Mouse (Mus musculus) kidney, adult 8-10 months (tissue): Measurements from ENCODE around the gene Eme1.
"Not testable (repeated sequence)": the region's sequence is repeated elsewhere in the genome, so short reads cannot be mapped to it uniquely, and the experiment has no call there.

Experiments used
- DNase-seq, 2 experiments: peaks; one replicate each; pipeline ENCODE4 v3.0.0; 2022

The Eme1 gene

DNA sequence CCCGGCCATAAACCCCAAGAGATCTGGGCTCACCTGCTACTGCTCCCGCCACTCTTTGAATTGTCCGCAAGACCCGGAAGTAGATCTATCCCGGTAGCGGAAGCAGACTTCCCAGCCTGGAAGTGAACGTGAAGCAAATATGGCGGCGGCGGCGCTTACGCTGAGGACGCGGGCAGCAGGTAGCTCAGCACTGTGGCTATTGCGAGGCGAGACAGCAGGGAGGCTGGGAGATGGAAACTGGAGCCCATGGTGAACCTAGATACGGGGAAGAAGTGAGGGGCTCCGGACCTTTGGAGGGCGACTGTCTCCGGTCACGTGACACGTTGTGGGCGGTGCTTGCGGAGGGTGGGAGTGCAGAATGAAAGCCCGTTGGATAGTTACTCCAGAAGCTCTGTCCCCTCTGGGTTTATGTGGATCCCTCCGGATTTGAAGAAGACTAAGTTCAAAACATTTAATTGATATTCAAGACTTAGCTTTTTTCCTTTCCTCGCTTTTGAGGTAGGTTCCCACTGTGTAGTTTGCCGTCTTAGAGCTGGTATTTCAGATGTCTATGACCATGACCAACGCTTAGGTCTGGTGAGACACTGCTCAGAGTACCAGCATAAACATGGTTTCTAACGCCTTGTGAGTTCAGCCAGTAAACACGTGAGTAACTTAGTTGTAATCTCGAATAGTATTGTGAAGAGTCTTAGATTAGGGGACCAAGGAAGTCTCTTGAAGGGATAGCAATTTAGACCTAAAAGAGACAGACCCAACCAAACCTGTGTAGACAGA lies at the start of gene Eme1, which contains the start of gene Mrpl27:
Gene Eme1 (minus strand): TSS at position 302 of the 774 bp plus-strand sequence.
Gene Mrpl27 (plus strand): TSS at position 105 of the 774 bp plus-strand sequence.
- DNase-seq, result peak; percentile 79 to 85

- DNase-seq, result no peak
Measured at GRCm38 (mm10) chr11:94702216-94702610, 48.4 kb upstream of the Eme1 start.

DNA sequence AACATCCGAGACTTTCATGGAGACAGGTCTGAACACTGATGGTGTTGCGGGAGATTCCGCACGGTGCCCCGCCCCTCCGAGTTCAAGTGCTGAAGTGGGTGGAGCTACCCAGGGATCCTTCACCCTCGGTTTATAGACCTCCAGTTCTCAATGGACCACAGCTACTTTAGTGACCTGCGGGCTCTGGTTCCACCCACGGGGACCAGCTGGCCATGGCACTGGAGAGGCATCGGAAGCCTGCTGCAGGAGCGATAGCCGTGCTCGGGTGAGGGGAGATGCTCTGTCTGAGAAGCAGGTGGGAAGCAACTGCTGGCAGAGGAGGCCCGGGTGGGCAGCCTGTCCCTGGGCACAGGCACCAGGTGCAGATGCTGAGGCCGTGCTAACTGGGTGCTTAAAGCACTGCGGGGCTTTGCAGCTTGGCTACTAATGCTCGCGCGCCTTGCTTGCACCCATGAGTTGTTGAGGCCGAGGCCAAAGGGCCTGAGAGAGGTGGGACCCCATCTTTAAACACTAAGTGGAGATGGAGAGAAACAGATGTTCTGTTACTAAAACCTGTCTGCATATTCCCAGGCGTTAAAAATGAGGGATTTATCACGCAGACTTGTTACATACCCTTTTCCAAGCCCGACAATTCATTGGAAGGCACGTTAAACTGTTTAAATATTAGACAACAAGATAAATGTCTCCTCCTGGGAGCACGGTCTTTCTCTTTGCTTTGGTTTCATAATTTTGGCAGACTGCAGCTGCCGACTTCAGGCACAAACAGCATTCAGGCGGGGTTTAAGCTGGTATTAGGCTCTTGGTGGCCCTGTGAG lies 47.8 kb upstream of the Eme1 start:
- DNase-seq, result no peak

- no peak for DNase-seq
Measured at GRCm38 (mm10) chr11:94699399-94699798, 45.6 kb upstream of the Eme1 start.

DNA sequence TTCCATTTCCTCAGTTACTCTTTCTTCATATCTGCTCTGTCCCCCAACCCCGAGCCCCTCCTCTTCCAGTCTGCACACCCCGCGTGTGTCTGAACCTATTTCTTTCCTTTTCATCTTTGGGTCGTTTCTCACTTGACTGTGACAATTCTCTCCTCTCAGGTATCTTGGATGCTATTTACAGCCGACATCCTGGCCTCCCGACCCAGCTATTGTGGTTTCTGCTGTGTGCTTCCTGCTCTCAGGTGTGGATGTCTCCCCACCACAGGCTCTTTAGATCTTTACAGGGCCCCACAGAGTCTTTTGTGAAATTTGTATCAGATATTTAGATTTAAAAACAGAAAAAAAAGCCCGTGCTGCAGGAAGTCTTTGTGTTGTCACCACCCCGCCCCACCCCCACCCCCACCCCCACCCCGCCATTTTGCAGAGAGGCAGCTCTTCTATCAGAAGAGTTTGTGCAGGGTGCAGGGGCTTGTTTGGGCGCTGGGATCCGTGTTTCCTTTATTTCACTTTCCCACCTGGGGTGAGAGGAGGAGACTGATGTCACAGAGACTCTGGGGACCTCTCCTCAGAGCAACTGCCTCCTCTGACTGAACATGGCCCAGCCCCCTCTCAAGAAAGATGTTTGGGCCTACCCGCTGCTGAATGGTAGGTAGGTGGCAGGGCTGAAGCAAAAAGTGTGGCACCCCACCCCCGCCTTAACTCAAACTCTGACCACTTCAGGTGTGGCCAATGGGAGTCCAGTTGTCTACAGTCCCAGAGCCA lies 44.1 kb upstream of the Eme1 start:
- DNase-seq, result no peak

GRCm38 (mm10) chr11:94697140-94697539 lies 43.4 kb upstream of the Eme1 start:
- no peak for DNase-seq

DNA sequence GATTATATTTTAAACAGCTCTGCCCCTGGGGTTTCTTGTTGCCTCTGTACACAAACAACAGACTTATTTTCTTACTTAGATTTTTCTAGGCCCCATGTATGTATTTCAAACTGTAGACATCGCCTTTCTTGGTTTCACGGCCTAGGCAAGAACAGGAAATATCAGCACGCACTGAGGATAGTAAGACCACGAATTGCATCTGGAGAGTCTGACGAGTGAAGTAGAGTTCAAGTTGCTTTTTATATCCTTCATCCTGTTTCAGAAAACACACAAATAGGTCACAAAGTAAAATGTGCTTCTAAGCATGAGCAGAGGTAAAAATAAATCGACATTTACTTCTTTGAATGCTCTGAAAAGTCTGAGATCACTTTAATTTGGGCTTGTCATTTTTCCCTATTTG lies 41.7 kb upstream of the Eme1 start:
- no peak for DNase-seq

- not testable (repeated sequence) for DNase-seq
Measured at GRCm38 (mm10) chr11:94692502-94692901, 38.7 kb upstream of the Eme1 start.

DNA sequence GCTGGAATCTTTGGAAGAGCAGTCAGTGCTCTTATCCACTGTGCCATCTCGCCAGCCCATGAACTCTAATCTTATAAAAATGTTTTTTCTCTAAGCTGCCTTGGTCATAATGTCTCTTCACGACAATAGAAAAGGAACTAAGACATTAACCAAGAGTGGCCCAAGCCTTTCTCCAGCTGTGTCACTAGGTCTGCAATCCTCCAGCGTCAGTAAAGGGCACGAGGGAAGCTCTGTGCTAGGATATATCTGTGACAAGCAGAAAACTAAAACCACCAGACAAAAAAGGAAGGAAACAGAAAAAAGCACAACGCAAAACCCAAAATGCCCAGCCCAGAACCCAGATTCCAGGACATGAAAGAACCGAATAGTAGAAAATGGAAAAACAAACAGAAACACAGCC lies 33.4 kb upstream of the Eme1 start:
- no peak for DNase-seq

GRCm38 (mm10) chr11:94682427-94682826 lies 28.7 kb upstream of the Eme1 start:
- no peak for DNase-seq

- DNase-seq, result no peak
Measured at GRCm38 (mm10) chr11:94681640-94682039, 27.9 kb upstream of the Eme1 start.

GRCm38 (mm10) chr11:94680639-94681038 lies 26.9 kb upstream of the Eme1 start:
- no peak for DNase-seq

GRCm38 (mm10) chr11:94677607-94678145 lies 23.9 kb upstream of the Eme1 start:
- no peak for DNase-seq

- DNase-seq, result peak; percentile 90 to 93
Measured at GRCm38 (mm10) chr11:94676754-94677606, 23.2 kb upstream of the Eme1 start, which contains the start of gene Xylt2. Gene Xylt2 (minus strand): TSS chr11:94677515.

DNA sequence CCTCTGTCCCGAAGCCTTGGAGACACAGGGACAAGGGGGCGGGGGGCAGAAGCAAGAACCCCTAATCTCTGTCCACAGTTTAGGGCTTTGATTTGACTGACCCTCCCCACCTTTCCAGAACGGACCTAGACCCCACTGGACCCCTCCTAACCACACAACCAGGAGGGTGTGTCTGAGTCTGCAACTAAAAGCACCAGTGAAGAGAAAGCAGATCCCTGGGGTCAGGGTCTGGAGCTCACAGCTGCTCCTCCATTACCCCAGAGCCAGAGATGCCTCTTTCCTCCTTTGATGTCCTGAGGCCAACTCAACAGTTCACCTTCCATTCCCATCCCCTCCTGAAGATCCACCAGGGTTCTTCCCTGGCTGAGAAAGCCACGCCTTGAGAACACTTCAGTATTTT lies 22.5 kb upstream of the Eme1 start:
- no peak for DNase-seq

DNA sequence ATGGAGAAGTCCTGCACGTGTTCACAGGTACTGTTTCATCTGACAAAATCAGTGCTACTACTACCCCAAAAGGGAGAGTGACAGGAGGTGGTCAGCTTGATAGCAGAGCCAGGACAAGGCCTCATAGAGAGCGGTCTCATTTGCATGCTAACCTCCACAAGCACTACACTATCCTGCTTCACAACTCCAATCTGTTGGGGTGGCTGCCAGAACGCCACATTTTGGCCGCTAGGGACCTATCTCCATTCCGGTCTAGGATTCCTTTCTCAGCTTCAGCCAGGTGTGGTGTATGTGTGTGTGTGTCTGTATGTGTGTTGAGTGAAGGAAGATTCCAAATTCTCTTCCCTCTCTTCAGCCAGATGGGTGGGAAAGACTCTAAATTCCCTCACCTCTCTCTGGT lies 21.7 kb upstream of the Eme1 start:
- DNase-seq, result no peak

DNA sequence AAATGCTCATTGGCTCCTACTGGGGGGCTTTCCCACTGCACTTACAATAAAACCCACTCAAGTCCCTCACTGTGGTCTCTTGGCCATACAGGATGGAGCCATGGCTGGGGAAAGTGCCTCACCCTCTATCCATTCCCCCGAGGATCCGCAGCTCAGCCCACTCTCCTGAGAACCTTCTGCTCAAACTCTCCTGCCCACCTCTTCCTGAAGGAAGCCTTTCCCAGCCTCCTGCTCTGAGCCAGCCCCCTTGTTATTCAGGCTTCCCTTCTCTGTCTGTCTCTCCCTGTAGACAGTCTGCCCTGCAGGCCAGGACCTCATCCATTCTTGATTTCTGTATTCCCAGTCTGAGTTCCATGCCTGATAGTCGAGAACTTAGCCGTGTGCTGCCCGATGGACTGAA lies 21.2 kb upstream of the Eme1 start:
- DNase-seq, result no peak

DNA sequence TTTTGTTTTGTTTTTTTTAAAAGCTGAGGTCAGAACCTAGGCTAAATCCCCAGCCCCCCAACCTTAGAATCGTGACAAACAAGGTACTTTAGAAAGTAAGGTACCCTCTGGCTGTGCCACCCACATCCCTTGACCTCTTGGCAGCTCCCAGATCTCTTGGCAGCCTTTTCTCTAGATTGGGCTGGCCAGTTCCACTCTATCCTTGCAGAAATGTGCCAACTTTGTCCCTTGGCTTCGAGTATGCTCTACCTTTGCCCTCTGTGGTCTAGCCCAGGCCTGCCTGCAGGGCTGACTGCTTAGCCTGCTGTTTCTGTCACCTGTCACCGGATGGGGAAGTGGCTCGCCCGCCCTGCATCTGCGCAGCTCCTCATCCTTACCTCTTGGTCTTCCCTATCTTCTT lies 11.5 kb upstream of the Eme1 start:
- DNase-seq, result peak; percentile 67 to 77

GRCm38 (mm10) chr11:94661344-94661743 lies 7.6 kb upstream of the Eme1 start:
- no peak for DNase-seq

DNA sequence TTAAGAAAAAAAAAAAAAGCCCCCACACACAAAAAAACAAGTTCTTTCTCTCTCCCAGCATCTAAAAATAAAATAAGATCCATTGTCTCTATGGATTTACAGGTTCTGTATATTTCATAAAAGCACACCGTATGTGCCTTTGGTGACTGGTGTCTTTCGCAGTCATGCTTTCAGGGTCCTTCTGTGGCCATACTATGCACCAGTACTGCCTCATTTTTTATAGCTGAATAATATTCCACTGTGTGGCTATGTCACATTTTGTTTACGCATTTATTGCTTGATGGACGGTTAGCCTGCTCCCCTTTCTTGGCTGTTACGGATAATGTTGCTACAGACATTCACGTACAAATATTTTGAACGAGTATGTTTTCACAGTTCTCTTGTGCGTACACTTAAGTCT lies 791 bp downstream of the Eme1 start:
- DNase-seq, result no peak

- not testable (repeated sequence) for DNase-seq
Measured at GRCm38 (mm10) chr11:94651241-94651640, 2.5 kb downstream of the Eme1 start.

DNA sequence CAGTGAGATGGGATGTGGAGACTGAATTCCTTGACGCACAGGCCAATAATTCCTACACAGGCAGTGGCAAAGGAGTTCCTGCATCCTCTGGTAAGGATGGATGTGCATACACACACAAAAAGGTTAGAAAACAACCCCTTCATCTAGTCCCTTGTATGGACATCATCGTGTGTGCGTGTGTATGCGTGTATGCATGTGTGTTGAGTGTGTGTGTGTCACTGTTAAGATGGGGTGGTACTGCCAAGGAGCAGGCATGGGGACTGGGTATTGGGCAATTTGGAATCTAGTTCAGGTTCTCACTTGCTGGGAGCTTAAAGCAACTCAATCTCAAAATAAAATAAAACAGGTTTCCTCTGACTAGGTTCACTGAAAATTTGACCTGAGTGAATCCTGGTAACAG lies 7.3 kb downstream of the Eme1 start:
- no peak for DNase-seq
